Mouse (Mus musculus): Measurements from ENCODE around the gene Cbfa2t2.

- TF ChIP-seq CTCF (conservative IDR thresholded peaks at IDR 0.05; ENCODE audit: insufficient read depth, insufficient read length, low read depth, low read length) = no peak
- TF ChIP-seq POLR2A (IDR thresholded peaks at IDR 0.05; ENCODE audit: low read depth, low read length) = no peak
These were observed 18.3 kb downstream of the Cbfa2t2 start for GRCm38 (mm10) chr2:154454605-154455004.
